Mouse (Mus musculus) lung, embryonic 15.5 days (tissue): ENCODE data around the gene H2-T3. TPM values are rescaled to one million over a fixed set of nuclear protein-coding genes. Genes with fewer than 3 reads are reported as not detected.
"Not testable (repeated sequence)": the region's sequence is repeated elsewhere in the genome, so short reads cannot be mapped to it uniquely, and the experiment has no call there.

Experiments
- ATAC-seq: fragments of 200-750 bp; cut with Nextera tagmentation; 2 replicates; pipeline ENCODE4 v1.8.0; 2017; ENCODE audit warnings: moderate number of reproducible peaks, borderline replicate concordance; ENCODE audit not compliant: low FRiP score, low TSS enrichment; ENCODE audit errors: extremely low read depth
- H3K27ac ChIP-seq: fragments of 300-500 bp; sonication (generic); 2 replicates; pipeline ENCODE4 v1.5.1; 2015; ENCODE audit warnings: moderate library complexity, mild to moderate bottlenecking, inconsistent platforms
- H3K27me3 ChIP-seq: fragments of 300-500 bp; sonication (generic); 2 replicates; pipeline ENCODE4 v1.6.1; 2015; ENCODE audit warnings: inconsistent platforms
- H3K36me3 ChIP-seq: fragments of 300-500 bp; sonication (generic); 2 replicates; pipeline ENCODE4 v1.6.1; 2015; ENCODE audit warnings: inconsistent platforms
- H3K4me1 ChIP-seq: fragments of 300-500 bp; sonication (generic); 2 replicates; pipeline ENCODE4 v1.6.1; 2015; ENCODE audit warnings: inconsistent platforms
- H3K4me2 ChIP-seq: fragments of 300-500 bp; sonication (generic); 2 replicates; pipeline ENCODE4 v1.6.1; 2015; ENCODE audit warnings: inconsistent platforms, mild to moderate bottlenecking, moderate library complexity
- H3K4me3 ChIP-seq: fragments of 300-500 bp; sonication (generic); 2 replicates; pipeline ENCODE4 v1.5.1; 2015; ENCODE audit warnings: mild to moderate bottlenecking, inconsistent platforms
- H3K9ac ChIP-seq: fragments of 300-500 bp; sonication (generic); 2 replicates; pipeline ENCODE4 v1.6.1; 2015; ENCODE audit warnings: inconsistent platforms
- H3K9me3 ChIP-seq: fragments of 300-500 bp; sonication (generic); 2 replicates; pipeline ENCODE4 v1.6.1; 2016; ENCODE audit warnings: inconsistent platforms
- WGBS: fragments of 180-500 bp; shearing (Covaris S2); methylation state at CpG from one replicate; pipeline ENCODE4 v1.1.7; 2015; 5-methylcytosine and 5-hydroxymethylcytosine counted together
- polyA plus RNA-seq: library from polyadenylated mRNA; unstranded; fragments of >200 nt; fragmentation: Nextera tagmentation; extraction: Ambion mirVana; gene quantifications from 2 replicates; pipeline ENCODE4 v1.2.1, GENCODE M21; 2015

The H2-T3 gene
- polyA plus RNA-seq, 1 experiment from 2014 or later, result 0.71 TPM

- no peaks in the 10 kb centered on the region for H3K36me3 ChIP-seq
- H3K4me2 ChIP-seq, result peak overlapping the region; percentile 86
- peaks cover 38% of the 10 kb centered on the region for H3K27me3 ChIP-seq
- WGBS, result under 1% methylated on average over 41 of the region's 41 CpGs
- H3K27ac ChIP-seq, result no peak overlapping the region
- 0 out of 2 replicates have a peak, but pooled peaks cover 4% of the 10 kb centered on the region for H3K4me1 ChIP-seq
- no peaks in the 10 kb centered on the region for H3K9me3 ChIP-seq
- H3K9ac ChIP-seq, result peak overlapping the region; percentile 31
- ATAC-seq, result no peak
- H3K4me3 ChIP-seq, result peak overlapping the region; percentile 45
Observed at GRCm38 (mm10) chr17:36205862-36206261, 15.8 kb upstream of the H2-T3 start.

GRCm38 (mm10) chr17:36205456-36205855, 15.4 kb upstream of the H2-T3 start:
- H3K9ac ChIP-seq, result peak overlapping the region; percentile 31
- peaks cover 38% of the 10 kb centered on the region for H3K27me3 ChIP-seq
- 0 out of 2 replicates have a peak, but pooled peaks cover 4% of the 10 kb centered on the region for H3K4me1 ChIP-seq
- H3K4me2 ChIP-seq, result peak overlapping the region; percentile 86
- H3K36me3 ChIP-seq, result no peaks in the 10 kb centered on the region
- peak overlapping the region; percentile 45 for H3K4me3 ChIP-seq
- ATAC-seq, result no peak
- no peak overlapping the region for H3K27ac ChIP-seq
- H3K9me3 ChIP-seq, result no peaks in the 10 kb centered on the region
- 2% methylated on average over 15 of the region's 15 CpGs for WGBS

GRCm38 (mm10) chr17:36201851-36202250, 11.8 kb upstream of the H2-T3 start:
- H3K9me3 ChIP-seq, result no peaks in the 10 kb centered on the region
- H3K36me3 ChIP-seq, result no peaks in the 10 kb centered on the region
- H3K4me3 ChIP-seq, result no peak overlapping the region
- no peak overlapping the region for H3K9ac ChIP-seq
- no peak for ATAC-seq
- peaks cover 33% of the 10 kb centered on the region for H3K27me3 ChIP-seq
- 80% methylated on average over 2 of the region's 2 CpGs for WGBS
- H3K4me2 ChIP-seq, result no peak overlapping the region
- H3K4me1 ChIP-seq, result 0 out of 2 replicates have a peak, but pooled peaks cover 4% of the 10 kb centered on the region
- H3K27ac ChIP-seq, result no peak overlapping the region

- no peaks in the 10 kb centered on the region for H3K36me3 ChIP-seq
- H3K27me3 ChIP-seq, result peaks cover 4% of the 10 kb centered on the region; the same call in 1 of the 2 replicates
- no peaks in the 10 kb centered on the region for H3K9me3 ChIP-seq
- no peak overlapping the region for H3K27ac ChIP-seq
- no peaks in the 10 kb centered on the region for H3K4me1 ChIP-seq
- WGBS, result 6% methylated on average over 5 of the region's 5 CpGs
- no peak overlapping the region for H3K4me3 ChIP-seq
- H3K4me2 ChIP-seq, result no peak overlapping the region
- ATAC-seq, result peak; percentile 63
- H3K9ac ChIP-seq, result no peak overlapping the region
Observed at GRCm38 (mm10) chr17:36198317-36198716, 8.2 kb upstream of the H2-T3 start.

GRCm38 (mm10) chr17:36194471-36194870, 4.4 kb upstream of the H2-T3 start:
- H3K4me3 ChIP-seq, result no peak overlapping the region
- WGBS, result 64% methylated on average over 6 of the region's 6 CpGs

GRCm38 (mm10) chr17:36193546-36194141, 3.6 kb upstream of the H2-T3 start:
- Histone ChIP-seq H3K27me3 (peaks cover 11% of the 10 kb centered on the region; the same call in 1 of the 2 replicates), H3K9ac (no peak overlapping the region), H3K9me3 (no peaks in the 10 kb centered on the region), H3K4me2 (no peak overlapping the region), H3K4me3 (no peak overlapping the region), H3K4me1 (no peaks in the 10 kb centered on the region), H3K27ac (no peak overlapping the region), H3K36me3 (no peaks in the 10 kb centered on the region)
- WGBS, result 31% methylated on average over 8 of the region's 8 CpGs
- ATAC-seq, result no peak; the same call in 1 of the 2 replicates

More at GRCm38 (mm10) chr17:36194471-36194870, 4.4 kb upstream of the H2-T3 start:
- H3K4me1 ChIP-seq, result no peaks in the 10 kb centered on the region
- H3K4me2 ChIP-seq, result no peak overlapping the region
- peaks cover 4% of the 10 kb centered on the region; the same call in 1 of the 2 replicates for H3K27me3 ChIP-seq
- H3K9me3 ChIP-seq, result no peaks in the 10 kb centered on the region
- no peak overlapping the region for H3K9ac ChIP-seq
- no peak for ATAC-seq
- no peak overlapping the region for H3K27ac ChIP-seq
- no peaks in the 10 kb centered on the region for H3K36me3 ChIP-seq

GRCm38 (mm10) chr17:36192371-36192770, 2.3 kb upstream of the H2-T3 start:
- no peak overlapping the region for H3K4me2 ChIP-seq
- ATAC-seq, result no peak
- H3K27ac ChIP-seq, result no peak overlapping the region
- no peaks in the 10 kb centered on the region for H3K36me3 ChIP-seq
- WGBS, result 50% methylated on average over 2 of the region's 2 CpGs
- peaks cover 13% of the 10 kb centered on the region; the same call in 1 of the 2 replicates for H3K27me3 ChIP-seq
- no peak overlapping the region for H3K4me3 ChIP-seq
- no peaks in the 10 kb centered on the region for H3K4me1 ChIP-seq
- no peak overlapping the region for H3K9ac ChIP-seq
- H3K9me3 ChIP-seq, result no peaks in the 10 kb centered on the region

GRCm38 (mm10) chr17:36189491-36190168, 457 bp downstream of the H2-T3 start:
- H3K9me3 ChIP-seq, result no peaks in the 10 kb centered on the region
- ATAC-seq, result no peak
- H3K4me3 ChIP-seq, result no peak overlapping the region
- H3K4me1 ChIP-seq, result no peaks in the 10 kb centered on the region
- H3K36me3 ChIP-seq, result no peaks in the 10 kb centered on the region
- H3K9ac ChIP-seq, result no peak overlapping the region
- 30% methylated on average over 18 of the region's 18 CpGs for WGBS
- no peak overlapping the region for H3K4me2 ChIP-seq
- no peak overlapping the region for H3K27ac ChIP-seq
- peaks cover 13% of the 10 kb centered on the region; the same call in 1 of the 2 replicates for H3K27me3 ChIP-seq

- Histone ChIP-seq H3K36me3 (no peaks in the 10 kb centered on the region), H3K4me2 (no peak overlapping the region), H3K9ac (no peak overlapping the region), H3K4me1 (no peaks in the 10 kb centered on the region), H3K27ac (no peak overlapping the region), H3K27me3 (peaks cover 13% of the 10 kb centered on the region; the same call in 1 of the 2 replicates), H3K9me3 (no peaks in the 10 kb centered on the region), H3K4me3 (no peak overlapping the region)
- ATAC-seq, result no peak
- WGBS, result 40% methylated on average over 3 of the region's 3 CpGs
Observed at GRCm38 (mm10) chr17:36187540-36187939, 2.5 kb downstream of the H2-T3 start.

- WGBS, result 56% methylated on average over 12 of the region's 12 CpGs
- Histone ChIP-seq H3K36me3 (no peaks in the 10 kb centered on the region), H3K4me2 (no peak overlapping the region), H3K27ac (no peak overlapping the region), H3K9me3 (no peaks in the 10 kb centered on the region), H3K4me1 (no peaks in the 10 kb centered on the region), H3K27me3 (peaks cover 5% of the 10 kb centered on the region), H3K4me3 (no peak overlapping the region), H3K9ac (no peak overlapping the region)
- ATAC-seq, result no peak
Observed at GRCm38 (mm10) chr17:36182212-36182611, 7.9 kb downstream of the H2-T3 start.

- H3K4me1 ChIP-seq, ATAC-seq, H3K9me3 ChIP-seq, H3K36me3 ChIP-seq, H3K27me3 ChIP-seq: not testable (repeated sequence)
- Histone ChIP-seq H3K4me3 (peak overlapping the region; percentile 40), H3K4me2 (peak overlapping the region; percentile 66), H3K9ac (peak overlapping the region; percentile 27; the same call in 1 of the 2 replicates), H3K27ac (peak overlapping the region; percentile 74)
- WGBS, result 10% methylated on average over 10 of the region's 10 CpGs
Observed at GRCm38 (mm10) chr17:36179446-36179845, 10.6 kb downstream of the H2-T3 start.

- H3K9me3 ChIP-seq, H3K27me3 ChIP-seq, H3K4me1 ChIP-seq, H3K36me3 ChIP-seq: not testable (repeated sequence)
- peak overlapping the region; percentile 66 for H3K4me2 ChIP-seq
- ATAC-seq, result peak; percentile 67; the same call in 1 of the 2 replicates
- H3K4me3 ChIP-seq, result peak overlapping the region; percentile 40
- WGBS, result under 1% methylated on average over 40 of the region's 40 CpGs
- H3K9ac ChIP-seq, result peak overlapping the region; percentile 27
- H3K27ac ChIP-seq, result peak overlapping the region; percentile 74
Observed at GRCm38 (mm10) chr17:36178938-36179337, 11.1 kb downstream of the H2-T3 start.
